In the genomic region with DNA sequence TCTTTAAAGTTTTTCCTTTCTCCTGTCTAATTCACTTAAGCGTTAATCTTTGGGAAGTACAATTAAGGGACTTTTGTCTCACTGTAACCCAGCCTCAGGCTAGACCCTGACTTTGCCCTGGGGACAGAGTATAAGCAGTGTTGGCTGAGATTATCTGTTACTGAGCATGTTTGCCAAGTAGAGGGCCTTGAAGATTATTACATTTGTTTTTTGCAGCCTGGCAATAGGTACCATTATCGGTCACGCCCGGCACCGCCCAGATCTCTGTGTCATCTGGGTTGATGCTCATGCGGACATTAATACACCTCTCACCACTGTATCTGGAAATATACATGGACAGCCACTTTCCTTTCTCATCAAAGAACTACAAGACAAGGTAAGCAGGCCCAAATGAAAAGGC, we compare ENCODE assay signal across 20 mouse cellular contexts.
"Had no signal": no experiment of that assay in that cellular context is flagged by ENCODE, and none has a peak within 500 bp of the region (broad histone marks: within the 10 kb centered on the region; RNA-seq: fewer than 3 reads in every experiment).

No protein-coding gene starts in this region.

- DNase-seq: lung, adult 18-20 months; lung, embryonic 14.5 days; lung, postnatal 10 days; lung, postnatal 4 days; midbrain, embryonic 14.5 days; retina, postnatal 1 day; right cerebral cortex, adult 18-20 months; right cerebral cortex, postnatal 25 days; right cerebral cortex, postnatal 4 days; thymus, adult 2 months; thymus, postnatal 25 days; thymus, postnatal 4 days had no signal

- H3K9ac ChIP-seq: lung, embryonic 14.5 days; midbrain, embryonic 12.5 days; neural tube, embryonic 13.5 days; neural tube, embryonic 15.5 days; stomach, embryonic 15.5 days had no signal

- H3K27me3 ChIP-seq: midbrain, embryonic 12.5 days; neural tube, embryonic 13.5 days; neural tube, embryonic 15.5 days; stomach, embryonic 15.5 days had no signal

- H3K4me1 ChIP-seq: midbrain, embryonic 10.5 days; midbrain, embryonic 12.5 days; neural tube, embryonic 13.5 days; neural tube, embryonic 15.5 days; stomach, embryonic 15.5 days had no signal

- H3K4me2 ChIP-seq: lung, embryonic 14.5 days; midbrain, embryonic 12.5 days; neural tube, embryonic 13.5 days; neural tube, embryonic 15.5 days; stomach, embryonic 15.5 days had no signal

- H3K4me3 ChIP-seq: midbrain, embryonic 10.5 days; midbrain, embryonic 12.5 days; myocyte; neural tube, embryonic 13.5 days; neural tube, embryonic 15.5 days; stomach, embryonic 15.5 days had no signal

- H3K9me3 ChIP-seq: midbrain, embryonic 10.5 days; midbrain, embryonic 12.5 days; neural tube, embryonic 13.5 days; neural tube, embryonic 15.5 days; stomach, embryonic 15.5 days had no signal

- H3K27ac ChIP-seq: midbrain, embryonic 10.5 days; midbrain, embryonic 12.5 days; neural tube, embryonic 13.5 days; neural tube, embryonic 15.5 days; stomach, embryonic 15.5 days; stomach, postnatal 0 days had no signal

- ATAC-seq: midbrain, embryonic 16.5 days had no signal

- H3K36me3 ChIP-seq: stomach, embryonic 15.5 days had no signal
